Mouse (Mus musculus) megakaryocyte, embryonic 14.5 days (primary cell): ENCODE data around the gene Ahcyl1. TPM values are rescaled to one million over a fixed set of nuclear protein-coding genes. Genes with fewer than 3 reads are reported as not detected.

ENCODE experiments used
- H3K27me3 ChIP-seq: replicated peaks from 2 replicates; pipeline ENCODE3; 2012; ENCODE audit warnings: inconsistent platforms
- H3K36me3 ChIP-seq: replicated peaks from 2 replicates; pipeline ENCODE3; 2012; ENCODE audit warnings: low read length, inconsistent platforms, mixed read lengths
- H3K4me1 ChIP-seq: 2 replicates; pipeline ENCODE4 v1.6.1; 2012; ENCODE audit warnings: inconsistent platforms
- H3K4me3 ChIP-seq: replicated peaks from 2 replicates; pipeline ENCODE3; 2012; ENCODE audit warnings: moderate library complexity, mild to moderate bottlenecking, inconsistent platforms
- H3K9me3 ChIP-seq: 2 replicates; pipeline ENCODE4 v1.6.1; 2012; ENCODE audit warnings: inconsistent platforms
- FLI1 ChIP-seq: IDR thresholded peaks from 2 replicates; pipeline ENCODE4 v1.6.1; 2012; ENCODE audit warnings: low read length, inconsistent platforms, mixed read lengths
- GATA1 ChIP-seq: IDR thresholded peaks from 3 replicates; pipeline ENCODE4 v1.6.1; 2012; ENCODE audit warnings: mixed read lengths, low read length, inconsistent platforms, borderline replicate concordance
- polyA plus RNA-seq: library from polyadenylated mRNA; stranded (reverse); fragments of >175 nt; gene quantifications from 2 replicates; pipeline ENCODE4 v1.2.3, GENCODE M21; 2012; ENCODE audit warnings: low replicate concordance; ENCODE audit not compliant: insufficient read depth

Gene Ahcyl1
- polyA plus RNA-seq, 1 experiment, result 3.6 TPM

DNA sequence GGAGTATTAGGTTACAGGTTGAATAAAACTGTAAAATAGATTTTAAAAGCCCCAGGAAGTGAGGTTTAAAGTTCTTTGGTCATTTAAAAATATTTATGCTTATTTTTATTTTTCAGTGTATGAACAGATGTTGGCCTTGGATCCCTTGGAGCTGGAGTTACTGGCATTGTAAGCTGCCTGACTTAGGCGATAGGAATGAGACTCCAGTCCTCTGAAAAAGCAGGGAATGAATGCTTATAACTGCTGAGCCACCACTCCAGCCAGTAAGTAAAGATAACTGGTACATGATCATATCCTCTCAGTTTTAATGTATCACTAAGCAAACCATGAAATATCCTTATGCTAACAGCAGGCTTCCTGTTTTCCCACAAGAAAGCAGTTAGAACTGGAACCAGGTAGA lies 8.1 kb downstream of the Ahcyl1 start:
- no peaks in the 10 kb centered on the region for H3K27me3 ChIP-seq
- H3K4me3 ChIP-seq, result no peak overlapping the region
- H3K36me3 ChIP-seq, result peaks cover 7% of the 10 kb centered on the region
- H3K4me1 ChIP-seq, result peaks cover 82% of the 10 kb centered on the region
- no peak for TF ChIP-seq GATA1
- no peak for TF ChIP-seq FLI1
- no peaks in the 10 kb centered on the region for H3K9me3 ChIP-seq

DNA sequence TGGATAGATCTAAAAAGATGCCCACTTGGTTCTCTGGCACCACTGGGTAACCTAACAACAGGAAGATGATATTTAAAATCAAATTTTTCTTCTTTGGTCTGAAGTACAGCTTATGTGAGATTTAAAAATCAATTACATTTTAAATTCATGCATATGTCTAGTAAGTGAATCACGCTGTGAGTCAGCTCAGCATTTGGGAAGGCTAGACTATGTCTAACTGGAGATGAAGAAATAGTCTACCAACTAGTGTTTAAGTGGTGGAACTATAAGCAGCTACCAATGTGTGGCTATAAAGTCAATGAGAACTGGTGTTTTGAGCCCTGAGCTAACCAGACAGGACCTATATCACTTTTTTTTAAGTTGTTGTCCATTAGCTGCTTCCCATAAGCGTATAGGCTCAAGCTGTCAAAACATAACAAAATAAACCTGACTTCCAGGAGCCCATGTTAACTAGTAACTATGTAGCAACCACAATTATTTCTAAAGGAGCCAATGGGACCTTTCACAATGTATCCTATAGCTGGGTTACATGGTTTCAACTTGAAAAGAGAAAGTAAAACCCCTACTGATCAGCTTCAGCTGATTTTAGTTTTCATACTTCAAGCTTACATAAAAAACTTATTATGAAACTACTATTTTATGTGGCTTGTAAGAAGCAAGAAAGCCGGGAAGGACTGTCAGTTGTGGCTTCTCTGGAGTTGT lies 9.9 kb downstream of the Ahcyl1 start:
- Histone ChIP-seq H3K36me3 (peaks cover 6% of the 10 kb centered on the region), H3K9me3 (no peaks in the 10 kb centered on the region), H3K4me1 (peaks cover 74% of the 10 kb centered on the region), H3K4me3 (no peak overlapping the region), H3K27me3 (no peaks in the 10 kb centered on the region)
- TF ChIP-seq GATA1 (no peak), FLI1 (no peak)

DNA sequence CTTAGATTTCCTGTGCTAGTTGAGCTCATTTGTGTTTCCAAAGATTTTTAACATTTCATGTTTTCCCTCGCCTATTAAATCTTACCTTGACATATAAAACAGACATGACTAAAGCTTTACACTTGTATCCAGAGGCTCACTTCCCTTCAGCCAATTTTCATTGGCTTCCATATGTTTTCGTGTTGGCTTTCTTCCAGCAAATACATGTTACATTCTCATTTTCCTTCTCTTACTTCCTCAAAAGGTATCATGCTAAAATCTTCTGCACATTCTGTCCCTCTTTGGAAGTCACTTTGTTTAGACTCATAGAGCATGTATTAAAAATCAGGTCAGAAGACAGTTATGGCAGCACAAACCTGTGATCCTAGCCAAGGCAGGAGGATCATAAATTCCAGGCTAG lies 10.7 kb downstream of the Ahcyl1 start:
- Histone ChIP-seq H3K4me1 (peaks cover 73% of the 10 kb centered on the region), H3K27me3 (no peaks in the 10 kb centered on the region), H3K4me3 (no peak overlapping the region), H3K9me3 (no peaks in the 10 kb centered on the region), H3K36me3 (peaks cover 3% of the 10 kb centered on the region)
- TF ChIP-seq FLI1, result no peak
- TF ChIP-seq GATA1, result no peak

DNA sequence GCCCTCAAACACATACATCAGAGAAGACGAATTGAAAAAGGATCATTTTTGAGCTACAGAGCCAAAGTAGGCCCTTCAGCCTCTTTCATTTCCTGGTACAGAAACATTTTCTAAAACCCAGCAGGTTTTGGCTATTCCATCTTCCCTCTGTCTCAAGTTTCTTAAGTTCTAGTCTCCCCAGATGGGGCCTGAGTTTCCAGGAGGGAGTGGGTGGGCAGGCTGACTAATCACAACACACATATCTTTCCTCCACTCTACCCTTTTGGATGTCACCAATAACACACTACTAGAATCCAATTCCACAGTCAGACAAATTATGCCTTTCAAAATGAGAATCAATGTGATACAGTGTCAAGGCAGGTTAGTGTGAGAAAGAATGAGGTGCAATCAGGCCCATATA lies 12.8 kb downstream of the Ahcyl1 start:
- TF ChIP-seq GATA1, result no peak
- H3K4me3 ChIP-seq, result no peak overlapping the region
- peaks cover 3% of the 10 kb centered on the region for H3K36me3 ChIP-seq
- no peaks in the 10 kb centered on the region for H3K9me3 ChIP-seq
- H3K4me1 ChIP-seq, result peaks cover 66% of the 10 kb centered on the region
- no peaks in the 10 kb centered on the region for H3K27me3 ChIP-seq

DNA sequence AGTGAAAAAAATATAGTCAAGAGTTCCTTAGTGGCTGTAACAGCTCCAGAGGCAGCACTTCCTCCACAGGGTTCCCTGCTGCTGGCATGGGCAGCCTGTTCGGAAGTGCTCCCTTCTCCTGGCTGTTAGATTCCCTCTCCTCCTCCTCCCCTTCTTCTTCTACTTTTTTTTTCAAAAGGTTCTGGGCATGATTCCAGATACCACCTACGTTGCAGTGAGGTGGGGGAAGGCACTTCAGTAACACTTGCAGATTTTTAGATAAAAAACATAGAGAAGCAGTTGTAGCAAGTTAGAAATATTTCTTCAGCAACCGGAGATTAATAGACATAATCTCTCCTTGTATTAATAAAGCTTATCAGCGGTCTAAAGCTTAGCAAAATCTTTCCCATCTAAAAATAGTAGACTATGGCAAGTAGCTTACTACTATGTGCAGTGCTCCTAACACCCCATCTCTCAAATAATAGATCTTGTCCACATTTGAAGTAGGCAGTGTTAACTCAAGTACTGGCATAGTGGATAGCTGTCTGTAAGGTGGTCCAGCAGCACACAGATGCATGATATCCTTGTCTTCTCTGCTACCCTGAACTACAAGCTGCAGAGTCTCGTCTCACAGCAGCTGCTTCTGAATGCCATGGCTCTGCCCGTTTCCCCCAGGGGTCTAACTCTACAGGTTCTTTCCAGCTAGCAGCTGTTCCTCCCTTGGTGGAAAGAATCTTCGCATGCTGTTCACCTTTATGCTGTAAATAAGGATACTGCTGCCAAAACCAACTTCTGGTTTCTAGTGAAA lies 15.4 kb downstream of the Ahcyl1 start:
- Histone ChIP-seq H3K4me1 (peaks cover 40% of the 10 kb centered on the region), H3K27me3 (no peaks in the 10 kb centered on the region), H3K4me3 (no peak overlapping the region), H3K9me3 (no peaks in the 10 kb centered on the region), H3K36me3 (peaks cover 22% of the 10 kb centered on the region)
- TF ChIP-seq GATA1 (no peak), FLI1 (no peak)

GRCm38 (mm10) chr3:107671509-107671908 lies 24.9 kb downstream of the Ahcyl1 start:
- no peak for TF ChIP-seq GATA1
- TF ChIP-seq FLI1, result no peak
- H3K4me1 ChIP-seq, result no peaks in the 10 kb centered on the region; the same call in 1 of the 2 replicates
- H3K36me3 ChIP-seq, result peaks cover 96% of the 10 kb centered on the region
- no peaks in the 10 kb centered on the region for H3K27me3 ChIP-seq
- no peaks in the 10 kb centered on the region for H3K9me3 ChIP-seq
- no peak overlapping the region for H3K4me3 ChIP-seq

DNA sequence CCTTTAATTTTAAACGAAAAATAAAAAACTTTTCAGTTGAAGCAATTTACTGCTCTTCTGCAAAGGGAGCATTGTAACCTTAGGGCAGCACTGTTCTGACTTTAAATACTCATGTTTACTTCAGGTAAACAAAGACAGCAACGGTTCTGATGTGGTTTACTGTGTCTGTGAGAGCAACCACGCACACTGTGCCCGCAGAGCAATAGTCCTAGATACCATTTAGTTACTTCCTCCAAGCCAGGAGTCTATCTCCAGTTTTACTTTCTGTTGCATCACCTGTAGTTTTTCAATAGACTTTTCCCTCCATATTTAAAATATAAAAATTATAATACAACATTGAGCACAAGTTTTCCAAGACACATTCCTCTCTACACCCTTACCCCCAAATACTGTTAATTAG lies 25.9 kb downstream of the Ahcyl1 start:
- Histone ChIP-seq H3K27me3 (no peaks in the 10 kb centered on the region), H3K36me3 (peaks cover 96% of the 10 kb centered on the region), H3K4me3 (no peak overlapping the region), H3K9me3 (no peaks in the 10 kb centered on the region), H3K4me1 (no peaks in the 10 kb centered on the region; the same call in 1 of the 2 replicates)
- TF ChIP-seq FLI1 (no peak), GATA1 (no peak)

DNA sequence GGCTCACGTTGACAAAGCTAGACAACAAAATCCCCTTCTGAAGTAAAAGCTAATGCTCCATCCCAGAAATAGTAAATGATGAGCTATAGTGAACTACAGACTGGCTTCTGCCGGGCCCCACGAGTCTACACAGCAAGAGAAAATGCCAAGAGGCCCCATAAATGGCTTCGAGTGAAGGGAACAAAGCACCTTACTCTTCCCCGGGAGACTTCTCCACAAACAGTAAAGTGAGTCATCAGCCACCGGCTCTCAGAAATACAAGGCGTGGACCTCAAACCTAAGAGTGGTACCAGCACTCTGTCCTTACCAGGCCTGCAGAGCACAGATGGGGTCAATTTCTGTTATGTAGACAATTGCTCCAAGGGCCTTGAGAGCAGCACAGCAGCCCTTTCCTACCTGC lies 27.6 kb downstream of the Ahcyl1 start:
- Histone ChIP-seq H3K4me1 (no peaks in the 10 kb centered on the region; the same call in 1 of the 2 replicates), H3K27me3 (no peaks in the 10 kb centered on the region), H3K36me3 (peaks cover 96% of the 10 kb centered on the region), H3K4me3 (no peak overlapping the region), H3K9me3 (no peaks in the 10 kb centered on the region)
- TF ChIP-seq FLI1 (no peak), GATA1 (no peak)

DNA sequence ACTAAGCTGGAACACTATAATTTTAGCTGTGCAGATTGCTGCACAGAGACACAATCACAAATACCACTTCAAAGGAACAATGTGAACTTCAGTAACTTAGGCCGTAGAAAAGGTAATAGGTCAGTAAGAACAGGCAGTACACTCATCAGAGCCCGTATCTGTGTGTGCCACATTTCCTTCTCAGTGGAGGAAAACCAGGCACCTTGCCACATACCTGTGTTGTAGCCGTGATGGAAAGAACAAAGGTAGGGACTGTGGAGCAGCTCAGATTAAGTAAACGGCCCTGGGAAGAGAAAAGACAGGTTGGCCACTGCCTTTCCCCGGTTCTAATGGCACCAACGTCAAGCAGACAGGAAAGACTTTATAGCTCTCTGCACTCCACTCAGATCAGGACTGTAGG lies 28.9 kb downstream of the Ahcyl1 start:
- TF ChIP-seq GATA1, result no peak
- no peak for TF ChIP-seq FLI1
- no peaks in the 10 kb centered on the region; the same call in 1 of the 2 replicates for H3K4me1 ChIP-seq
- no peaks in the 10 kb centered on the region for H3K9me3 ChIP-seq
- no peaks in the 10 kb centered on the region for H3K27me3 ChIP-seq
- H3K4me3 ChIP-seq, result no peak overlapping the region
- peaks cover 100% of the 10 kb centered on the region for H3K36me3 ChIP-seq

- TF ChIP-seq GATA1 (no peak), FLI1 (no peak)
These were observed 31.7 kb downstream of the Ahcyl1 start for GRCm38 (mm10) chr3:107664641-107665040.

More at GRCm38 (mm10) chr3:107664641-107665040, 31.7 kb downstream of the Ahcyl1 start:
- Histone ChIP-seq H3K4me1 (no peaks in the 10 kb centered on the region), H3K27me3 (no peaks in the 10 kb centered on the region), H3K4me3 (no peak overlapping the region), H3K36me3 (peaks cover 97% of the 10 kb centered on the region), H3K9me3 (no peaks in the 10 kb centered on the region)
